Mouse (Mus musculus) kidney, postnatal 14 days (tissue): ENCODE results near the gene Gm10799.
"Not testable (repeated sequence)": the region's sequence is repeated elsewhere in the genome, so short reads cannot be mapped to it uniquely, and the experiment has no call there.

Experiments
- DNase-seq: peaks from one replicate; pipeline ENCODE4 v3.0.0; 2022; ENCODE audit warnings: mixed read lengths

The Gm10799 gene

DNA sequence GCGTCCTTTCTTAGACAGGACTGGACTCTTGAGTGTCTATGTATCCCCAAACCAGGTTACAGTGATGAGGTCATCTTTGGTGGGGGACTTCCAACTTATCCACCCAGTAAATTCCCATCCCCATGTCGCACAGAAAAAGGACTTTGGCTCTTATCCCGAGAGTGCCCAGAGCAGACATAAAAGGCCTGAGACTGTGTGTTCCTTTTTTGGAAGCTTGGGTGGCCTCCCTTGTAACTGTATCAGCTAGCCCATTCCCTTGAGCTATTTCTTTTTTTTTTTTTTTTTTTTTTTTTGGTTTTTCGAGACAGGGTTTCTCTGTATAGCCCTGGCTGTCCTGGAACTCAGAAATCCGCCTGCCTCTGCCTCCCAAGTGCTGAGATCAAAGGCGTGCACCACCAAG is 2.8 kb downstream of the Gm10799 start, which contains the start of gene Gm10912:
TSS of gene Gm10912 (plus strand) at position 301 of the 400 bp plus-strand sequence.
- not testable (repeated sequence) for DNase-seq

DNA sequence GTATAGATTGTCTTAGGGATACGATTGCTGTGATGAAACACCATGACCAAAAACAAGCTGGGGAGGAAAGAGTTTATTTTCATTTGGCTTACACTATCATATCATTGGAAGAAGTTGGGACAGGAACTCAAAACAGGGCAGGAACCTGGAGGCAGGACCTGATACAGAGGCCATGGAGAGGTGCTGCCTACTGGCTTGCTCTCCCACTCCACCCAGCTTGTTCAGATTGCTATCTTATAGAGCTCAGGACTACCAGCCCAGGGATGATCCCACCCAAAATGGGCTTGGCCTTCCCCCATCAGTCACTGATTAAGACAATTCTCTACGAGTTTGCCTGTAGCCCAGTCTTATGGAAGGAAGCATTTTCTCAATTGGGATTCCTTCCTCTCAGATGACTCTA is 4.2 kb downstream of the Gm10799 start:
- no peak for DNase-seq

DNA sequence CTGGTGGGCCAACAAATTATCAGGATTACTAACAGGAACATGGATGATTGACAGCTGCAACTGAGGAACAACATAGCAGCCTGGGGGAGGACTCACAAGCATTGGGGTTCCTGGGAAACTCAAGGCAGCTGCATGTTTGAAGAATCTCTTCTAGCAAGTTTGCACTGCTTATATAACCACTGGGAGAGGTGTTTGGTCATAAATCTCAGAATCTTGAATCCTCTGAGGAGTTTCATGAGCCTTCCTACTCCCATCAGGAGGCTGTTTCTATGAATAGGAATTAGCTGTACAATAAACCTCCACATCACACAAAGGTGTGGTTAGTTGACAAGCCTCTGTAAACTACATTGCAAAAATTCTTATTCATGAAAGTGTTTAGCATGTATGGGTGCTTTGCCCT is 5.7 kb downstream of the Gm10799 start:
- no peak for DNase-seq

DNA sequence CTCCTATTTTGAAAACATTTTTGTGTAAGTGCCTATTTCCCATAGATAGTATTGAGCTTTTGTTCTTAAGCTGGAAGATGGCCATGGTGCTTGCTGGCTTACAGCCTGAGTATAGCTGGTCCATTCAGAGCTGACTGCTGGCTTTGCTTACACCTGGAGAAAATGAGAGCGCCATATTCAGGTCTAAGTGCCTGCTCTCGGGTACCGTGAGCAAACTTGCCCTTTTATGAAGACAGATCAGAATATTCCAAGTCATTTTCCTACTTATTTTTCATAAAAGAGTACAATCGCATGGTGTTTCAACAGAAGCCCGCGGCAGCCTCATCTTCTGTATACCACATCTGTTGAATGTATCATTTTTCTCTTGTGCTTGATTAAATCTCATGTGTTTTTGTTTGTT is 7.4 kb downstream of the Gm10799 start:
- no peak for DNase-seq

DNA sequence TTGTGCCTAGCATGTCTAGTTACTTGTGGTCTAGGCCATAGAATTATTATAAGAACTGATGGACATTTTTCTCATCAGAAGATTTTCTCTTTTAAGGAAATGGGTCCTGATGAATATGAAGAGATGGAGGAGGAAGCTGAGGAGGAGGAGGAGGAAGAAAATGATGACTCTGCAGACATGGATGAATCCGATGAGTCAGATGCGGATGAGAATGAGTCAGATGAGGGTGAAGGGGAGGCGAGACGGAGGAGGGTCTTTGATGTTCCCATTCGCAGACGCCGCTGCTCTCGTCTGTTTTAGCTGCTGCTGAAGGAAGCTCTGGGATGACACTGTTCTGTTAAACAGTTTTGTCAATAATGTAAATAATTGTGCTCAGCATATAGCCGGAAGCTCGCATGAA is 8.6 kb downstream of the Gm10799 start:
- no peak for DNase-seq

DNA sequence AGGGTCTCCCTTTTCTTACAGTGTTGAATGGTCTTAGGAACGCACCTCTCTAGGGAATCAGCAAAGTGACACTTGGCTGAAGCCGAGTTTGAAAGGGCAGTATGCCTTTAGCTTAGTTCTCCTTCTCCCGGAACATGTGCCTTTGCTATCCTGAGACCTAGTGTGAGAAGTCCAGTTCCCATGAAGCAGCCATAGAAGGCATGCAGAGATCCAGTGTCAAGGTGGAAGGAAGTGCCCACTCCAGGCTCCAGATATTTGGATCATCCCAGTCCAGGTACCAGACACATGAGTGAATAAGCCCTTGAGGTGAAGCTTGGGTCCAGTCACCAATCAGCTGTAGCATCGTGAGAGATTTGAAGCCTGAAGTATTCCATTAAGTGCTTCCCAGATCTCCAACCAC is 9.4 kb downstream of the Gm10799 start:
- no peak for DNase-seq

DNA sequence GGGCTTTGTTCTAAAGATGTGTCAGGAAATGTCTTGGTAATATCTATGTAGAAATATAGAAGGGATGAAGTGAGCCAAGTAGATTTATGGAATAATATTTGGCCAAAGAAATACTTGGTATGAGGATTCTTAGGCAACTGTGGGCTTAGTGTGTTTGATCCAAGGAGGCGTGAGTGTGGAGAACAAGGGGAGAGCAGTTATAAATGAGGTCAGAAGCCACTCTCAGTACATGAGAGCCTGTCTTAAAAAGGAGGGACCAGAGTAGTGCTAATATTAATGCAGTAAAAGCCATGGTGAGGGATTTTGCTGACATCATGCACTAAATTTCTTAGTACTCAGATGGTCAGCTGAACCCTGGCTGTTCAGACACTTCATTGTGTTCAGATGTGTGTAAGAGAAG is 10.0 kb downstream of the Gm10799 start:
- DNase-seq, result no peak

DNA sequence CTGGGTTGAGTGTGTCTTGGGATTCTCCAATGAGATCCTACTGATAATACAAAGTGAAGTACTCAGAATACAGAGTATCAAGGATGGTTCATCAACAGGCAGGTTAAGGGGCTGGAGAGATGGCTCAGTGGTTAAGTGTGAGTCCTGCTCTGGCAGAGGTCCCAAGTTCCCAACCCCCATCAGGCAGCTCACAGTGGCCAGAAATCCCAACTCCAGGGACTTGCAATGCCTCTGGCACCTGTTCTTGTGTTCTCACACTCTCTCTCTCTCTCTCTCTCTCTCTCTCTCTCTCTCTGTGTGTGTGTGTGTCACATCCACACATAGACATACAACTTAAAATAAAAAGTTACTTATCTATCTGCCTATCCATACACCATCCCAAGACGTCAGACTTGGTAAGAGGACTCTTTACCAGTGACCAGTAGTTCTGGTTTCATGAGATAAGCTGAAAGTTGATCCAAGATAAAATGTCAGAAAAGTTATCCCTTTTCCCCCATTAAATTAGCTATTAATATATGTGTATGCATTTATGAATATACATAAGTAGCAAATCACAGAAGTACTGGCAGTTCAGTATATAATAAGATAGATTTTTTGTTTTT is 23.8 kb downstream of the Gm10799 start:
- DNase-seq, result peak; percentile 38

DNA sequence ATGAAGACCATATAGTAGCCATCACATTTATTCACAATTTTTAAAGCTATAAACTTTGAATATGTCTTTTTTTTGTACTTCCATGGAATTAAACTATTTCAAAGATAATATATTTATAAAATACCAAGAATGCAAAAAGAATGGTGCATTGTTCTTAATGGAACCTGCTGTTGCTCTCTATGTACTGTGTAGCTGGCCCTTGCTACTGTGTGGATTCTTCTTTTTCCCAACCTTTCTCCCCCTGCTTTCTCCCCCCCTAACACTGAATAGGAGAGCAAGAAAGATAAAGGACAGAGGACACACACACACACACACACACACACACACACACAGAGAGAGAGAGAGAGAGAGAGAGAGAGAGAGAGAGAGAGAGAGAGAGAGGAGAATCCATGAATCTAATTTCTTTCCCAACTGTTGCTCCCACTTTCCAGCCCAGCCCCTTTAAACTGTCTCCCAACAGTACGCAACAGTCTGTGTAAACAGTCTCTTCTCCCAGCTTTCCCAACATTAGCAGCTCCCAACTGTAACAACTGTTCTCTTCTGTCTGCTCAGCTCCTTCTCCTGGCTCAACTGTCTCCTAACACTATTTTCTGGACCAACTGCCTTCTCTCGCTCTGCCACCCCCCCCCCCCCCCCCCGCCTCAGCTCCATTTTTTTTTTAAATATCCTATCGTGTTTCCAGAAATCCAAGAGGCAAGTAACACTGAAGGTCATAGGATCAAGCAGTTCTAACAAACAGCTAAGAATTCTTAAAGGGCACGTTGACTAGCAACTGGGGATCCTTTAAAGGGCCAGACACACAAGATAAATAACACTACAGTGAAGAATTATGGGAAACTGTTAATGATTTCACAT is 24.5 kb downstream of the Gm10799 start:
- DNase-seq, result no peak

DNA sequence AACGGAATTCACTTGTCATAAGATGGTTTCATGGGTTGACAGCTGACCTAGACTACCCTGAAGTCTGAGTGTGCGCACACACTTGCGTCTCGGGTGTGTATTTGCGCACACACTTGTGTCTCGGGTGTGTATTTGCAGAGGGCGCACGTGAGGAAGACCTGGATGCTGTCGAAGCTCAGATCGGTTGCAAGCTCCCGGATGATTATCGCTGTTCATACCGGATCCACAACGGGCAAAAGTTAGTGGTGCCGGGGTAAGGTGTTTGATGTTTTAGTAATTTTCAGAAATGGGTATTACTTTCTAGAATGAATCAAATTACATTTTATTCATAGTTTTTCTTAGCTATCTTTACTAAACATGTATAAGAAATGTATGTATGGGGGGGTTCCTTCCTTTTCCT is 25.6 kb downstream of the Gm10799 start:
- DNase-seq, result no peak

DNA sequence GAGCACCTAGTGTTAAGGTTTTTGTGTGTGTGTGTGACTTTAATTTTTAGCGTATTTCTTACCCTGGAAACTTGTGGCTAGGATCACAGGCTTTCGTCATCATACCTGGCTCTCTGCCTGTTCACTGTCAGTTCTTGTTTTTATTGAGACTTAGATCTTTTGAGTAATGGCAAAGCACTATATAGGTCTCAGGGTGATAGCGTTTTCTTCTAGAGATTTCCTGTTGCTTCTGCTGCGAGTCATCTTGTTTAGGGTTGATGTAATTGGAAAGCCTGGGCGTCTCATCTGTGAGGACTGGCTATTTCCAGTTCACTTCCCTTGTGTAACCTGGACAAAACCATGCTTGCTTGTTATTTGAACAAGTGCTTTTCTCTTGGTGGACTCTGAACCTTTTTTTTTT is 26.7 kb downstream of the Gm10799 start:
- DNase-seq, result no peak

DNA sequence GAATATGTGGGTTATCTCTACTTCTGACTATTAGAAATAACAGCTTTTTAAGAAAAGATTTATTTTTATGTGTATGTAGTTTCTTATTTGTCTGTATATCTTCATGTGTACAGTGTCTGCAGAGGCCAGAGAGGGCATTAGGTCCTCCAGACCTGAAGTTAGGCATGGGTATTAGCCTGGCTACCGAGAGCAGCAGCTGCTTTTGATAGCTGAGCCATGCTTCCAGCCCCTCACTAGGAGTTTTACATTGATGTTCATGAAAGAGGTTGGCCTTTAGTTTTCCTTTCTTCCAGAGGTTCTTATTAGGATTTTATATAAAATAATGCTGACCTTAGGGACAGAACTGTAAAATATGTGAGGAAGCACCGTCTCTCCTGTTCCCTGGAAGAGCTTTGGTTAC is 30.1 kb downstream of the Gm10799 start:
- DNase-seq, result no peak

DNA sequence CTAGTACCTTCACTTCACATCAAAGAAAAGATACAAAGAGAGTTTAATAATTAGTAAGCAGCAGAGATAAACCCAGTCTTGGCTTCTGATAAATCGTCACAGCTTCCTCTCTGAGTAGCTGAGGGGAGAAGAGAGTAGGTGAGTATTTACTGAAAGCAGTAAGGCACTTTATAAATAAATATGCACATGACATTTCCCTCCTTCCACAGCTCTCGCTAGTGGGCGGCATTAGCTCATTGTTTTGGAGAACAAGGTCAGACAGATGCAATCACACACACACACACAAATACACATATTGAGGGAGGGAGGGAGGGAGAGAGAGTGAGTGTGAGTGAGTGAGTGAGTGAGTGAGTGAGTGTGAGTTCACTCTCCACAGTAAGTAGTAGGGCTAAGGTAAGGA is 32.0 kb downstream of the Gm10799 start:
- no peak for DNase-seq

DNA sequence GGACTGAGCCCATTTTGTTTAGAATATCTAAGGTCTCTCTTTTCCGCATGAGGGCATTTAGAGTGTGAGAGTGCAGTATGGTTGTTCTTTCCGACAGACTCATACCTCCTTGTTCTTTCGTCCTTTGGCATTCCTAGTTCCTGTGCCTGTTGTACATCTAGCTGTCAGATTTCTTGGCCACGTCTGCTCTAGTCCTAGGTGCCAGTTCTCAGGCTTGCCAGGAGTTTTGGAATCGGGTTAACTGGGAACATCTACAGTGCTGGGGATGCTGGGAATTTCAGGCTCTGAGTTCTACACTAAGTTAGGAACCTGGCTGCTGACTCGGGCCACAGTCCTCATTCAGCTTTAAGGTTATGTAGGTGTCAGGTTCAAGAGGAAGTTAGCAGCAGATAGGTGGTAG is 32.8 kb downstream of the Gm10799 start:
- no peak for DNase-seq

DNA sequence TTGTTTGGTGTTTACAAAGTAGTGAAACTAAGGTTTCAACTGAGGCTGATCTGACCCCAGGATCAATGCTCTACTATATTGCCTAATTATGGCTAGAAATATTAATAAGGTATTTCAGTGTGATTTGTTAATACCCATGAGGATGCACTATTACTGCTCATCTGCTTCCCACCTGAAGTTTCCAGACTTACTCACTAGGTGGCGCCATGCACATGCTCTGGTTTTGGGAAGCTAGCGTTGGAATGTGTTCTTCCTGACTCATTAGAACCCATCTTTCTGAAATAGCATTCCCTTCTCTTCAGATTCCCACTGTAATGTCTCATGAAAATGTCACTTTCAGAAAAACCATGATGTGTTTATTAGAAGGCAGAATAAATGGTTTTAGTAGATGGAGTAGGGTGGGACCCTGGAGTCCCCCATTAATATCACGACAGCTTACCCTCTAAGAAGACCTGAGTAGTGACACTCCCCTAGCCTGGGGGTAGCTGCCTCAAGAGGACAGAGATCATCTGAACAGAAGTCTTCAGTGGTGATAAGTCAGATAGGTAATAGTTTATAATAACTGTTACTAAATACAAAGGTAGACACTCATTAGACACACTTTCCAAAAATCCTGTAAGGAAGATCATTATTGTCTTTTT is 33.4 kb downstream of the Gm10799 start:
- DNase-seq, result peak; percentile 69

DNA sequence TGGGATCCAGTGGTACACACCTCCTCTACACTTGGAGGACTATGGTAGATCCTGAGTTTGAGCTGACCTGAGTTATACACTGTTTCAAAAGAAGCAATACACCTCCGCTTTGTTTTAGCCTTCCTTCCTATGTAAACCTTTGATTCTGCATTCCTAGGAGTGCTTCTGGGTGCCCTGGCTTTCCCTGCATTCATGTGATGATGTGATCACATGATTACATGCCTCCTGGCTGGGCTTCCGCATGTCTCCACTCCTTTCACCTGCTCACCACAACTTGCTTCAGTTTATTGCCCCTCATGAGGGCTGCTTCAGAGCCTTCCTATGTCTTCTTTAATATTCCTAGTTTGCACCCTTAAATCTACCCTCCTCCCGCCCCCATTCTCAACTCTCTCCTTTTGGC is 36.3 kb downstream of the Gm10799 start:
- DNase-seq, result no peak

DNA sequence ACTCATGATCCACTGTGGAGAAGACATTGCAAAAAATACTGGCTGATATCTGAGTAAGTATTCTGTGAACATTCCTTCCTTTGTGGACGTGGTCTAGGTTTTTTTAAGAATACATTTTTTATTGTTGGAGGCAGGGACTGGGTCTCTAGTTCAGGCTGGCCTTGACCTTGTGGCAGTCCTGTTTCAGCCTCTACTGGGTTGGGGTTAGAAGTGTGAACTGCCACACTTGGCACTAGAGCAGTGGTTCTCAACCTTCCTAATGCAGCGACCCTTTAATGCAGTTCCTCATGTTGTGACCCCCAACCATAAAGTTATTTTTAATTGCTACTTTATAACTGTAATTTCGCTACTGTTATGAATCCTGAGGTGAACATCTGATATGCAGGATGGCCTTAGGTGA is 38.0 kb downstream of the Gm10799 start:
- no peak for DNase-seq

DNA sequence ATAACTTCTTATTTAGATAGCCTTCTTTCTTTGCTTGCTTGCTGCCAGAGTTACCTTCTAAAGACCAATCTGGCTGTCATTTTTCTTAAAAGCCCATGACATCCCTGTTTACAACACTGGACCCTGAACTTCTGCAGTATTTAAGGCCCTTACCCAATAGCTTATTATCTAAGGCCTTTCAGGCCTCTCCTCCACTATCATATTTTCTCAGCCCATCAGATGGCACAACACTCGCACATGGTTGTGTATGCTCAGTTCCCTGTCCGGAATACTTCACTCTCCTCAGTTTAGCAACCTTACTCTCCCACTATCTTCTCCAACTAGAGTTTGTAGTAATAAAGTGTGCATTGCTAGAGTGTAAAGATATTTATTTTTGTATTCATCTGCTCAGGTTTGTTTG is 39.3 kb downstream of the Gm10799 start:
- DNase-seq, result no peak

DNA sequence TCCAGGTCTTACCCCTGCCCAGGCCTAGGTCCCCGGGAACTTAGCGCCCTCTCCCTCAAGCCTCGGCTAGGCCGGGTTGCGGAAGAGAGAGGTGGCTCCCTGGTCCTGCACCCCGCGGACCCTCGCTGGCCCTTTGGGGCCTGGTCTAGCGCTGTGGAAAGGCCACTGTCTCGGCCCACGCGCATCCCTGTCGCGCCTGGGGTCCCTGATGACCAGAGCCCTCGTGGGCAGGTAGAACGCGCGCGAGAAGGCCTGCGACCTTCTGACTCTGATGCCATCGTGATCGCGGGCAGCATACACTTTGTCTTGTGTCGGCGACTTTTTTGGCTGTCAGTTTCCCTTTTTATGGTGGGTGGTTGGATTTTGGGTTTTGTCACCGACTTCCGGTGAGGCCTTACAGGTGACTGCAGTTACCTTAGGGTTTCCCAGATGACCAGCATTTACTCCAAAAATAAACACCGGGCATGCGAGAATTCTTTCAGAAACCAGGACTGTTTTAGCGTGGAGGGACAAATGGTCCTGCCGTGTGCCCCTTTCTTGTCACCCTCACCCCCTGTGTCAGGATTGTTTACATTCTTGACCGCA is 40.1 kb downstream of the Gm10799 start, which contains the start of gene 4931422A03Rik:
TSS of gene 4931422A03Rik (minus strand) at position 223 of the 585 bp plus-strand sequence.
- no peak for DNase-seq

DNA sequence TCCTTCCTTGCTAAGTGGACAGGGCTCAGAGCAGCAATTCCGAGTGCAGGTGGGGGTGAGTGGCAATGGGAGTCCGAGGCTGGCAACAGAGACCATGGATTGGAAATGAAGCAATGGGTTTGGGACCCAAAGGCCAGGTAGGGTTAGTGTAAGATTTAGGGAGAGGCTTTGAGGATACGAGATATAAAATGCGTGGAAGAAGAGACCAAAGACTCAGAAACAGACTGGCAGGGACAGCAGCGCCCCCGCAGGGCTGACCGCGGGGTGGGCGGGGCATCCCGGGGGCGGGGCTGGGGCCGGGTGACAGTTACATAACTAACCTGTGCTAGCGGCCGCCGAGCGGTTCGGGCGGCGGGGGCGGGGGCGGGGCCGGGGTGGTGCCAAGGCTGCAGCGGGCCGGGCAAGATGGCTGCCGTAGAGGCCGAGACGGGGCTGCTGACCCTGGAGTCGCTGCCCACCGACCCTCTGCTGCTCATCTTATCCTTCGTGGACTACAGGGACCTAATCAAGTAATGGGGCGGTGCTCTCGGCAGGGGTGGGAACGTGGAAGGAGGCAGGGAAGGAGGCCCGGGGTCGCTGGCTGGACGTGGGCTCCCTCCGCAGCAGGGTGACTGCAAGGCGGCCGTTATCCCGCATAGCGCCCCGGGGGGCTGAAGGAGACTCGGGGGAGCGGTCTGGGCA is 40.8 kb downstream of the Gm10799 start, which contains the start of gene Fbxo3:
TSS of gene Fbxo3 (plus strand) at position 264 of the 681 bp plus-strand sequence.
- peak; percentile 94 for DNase-seq

DNA sequence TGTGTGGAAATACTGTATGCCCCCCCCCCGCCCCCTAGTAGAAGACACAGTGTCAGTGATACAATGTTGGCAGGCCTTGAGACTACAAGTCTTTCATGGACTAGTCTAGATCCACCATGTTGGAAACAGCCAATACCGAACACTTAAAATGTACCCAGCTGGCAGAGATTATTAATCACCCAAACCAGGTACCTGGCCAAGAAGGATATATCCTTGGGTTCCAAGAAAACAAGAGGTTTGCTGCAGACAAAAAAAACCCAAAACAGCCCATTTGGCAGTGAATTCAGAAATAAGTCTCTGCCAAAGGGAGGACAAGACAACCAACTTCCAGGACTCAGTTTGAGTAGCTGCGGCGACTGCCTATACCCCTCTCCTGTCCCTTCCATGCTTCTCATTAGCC is 43.7 kb downstream of the Gm10799 start:
- DNase-seq, result no peak

DNA sequence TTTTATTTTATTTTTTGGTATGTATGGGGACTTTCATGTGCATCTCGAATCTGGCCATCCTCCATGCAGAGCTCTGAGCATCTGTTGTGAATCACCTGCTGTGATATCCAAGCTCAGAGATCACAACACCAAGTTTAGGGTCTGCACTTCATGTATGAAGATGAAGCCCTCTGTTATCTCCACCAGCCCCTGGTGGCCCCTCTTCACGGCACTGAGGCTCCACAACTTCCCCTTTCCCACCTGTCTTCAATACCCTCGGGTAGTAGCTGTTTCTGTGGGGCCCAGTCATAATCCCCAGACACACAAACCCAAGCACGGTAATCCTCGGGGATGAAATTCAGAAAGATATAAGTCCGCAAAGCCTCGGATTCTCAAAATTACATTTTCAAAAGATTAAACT is 45.3 kb downstream of the Gm10799 start:
- no peak for DNase-seq
